Mouse (Mus musculus) mesoderm, embryonic 11.5 days (tissue): ENCODE measurements around the gene Fan1.
A peak's percentile ranks its signal among the peaks of the same experiment; 100 is the strongest.

Source experiments
- DNase-seq: peaks from one replicate; pipeline ENCODE4 v3.0.0-alpha.2; 2012; ENCODE audit warnings: low read depth, low spot score

Gene Fan1

DNA sequence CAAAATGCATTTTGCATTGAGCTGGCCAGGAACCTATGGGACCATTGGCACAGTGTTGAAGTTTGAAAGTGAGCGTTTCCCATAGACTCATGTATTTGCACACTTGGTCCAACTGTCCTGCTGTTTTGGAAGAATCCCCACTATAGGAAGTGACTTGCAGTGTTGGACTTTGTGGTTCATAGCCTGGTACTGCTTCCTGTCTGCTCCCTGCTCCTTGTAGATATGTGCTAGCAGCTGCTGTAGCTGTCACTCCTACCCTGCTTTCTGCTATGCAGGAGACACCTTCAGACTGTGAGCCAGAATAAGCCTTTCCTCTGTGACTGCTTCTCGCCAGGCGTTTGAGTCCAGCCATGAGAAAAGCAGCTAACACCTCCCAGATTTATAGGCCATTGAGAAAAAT lies 42.6 kb downstream of the Fan1 start:
- no peak for DNase-seq

DNA sequence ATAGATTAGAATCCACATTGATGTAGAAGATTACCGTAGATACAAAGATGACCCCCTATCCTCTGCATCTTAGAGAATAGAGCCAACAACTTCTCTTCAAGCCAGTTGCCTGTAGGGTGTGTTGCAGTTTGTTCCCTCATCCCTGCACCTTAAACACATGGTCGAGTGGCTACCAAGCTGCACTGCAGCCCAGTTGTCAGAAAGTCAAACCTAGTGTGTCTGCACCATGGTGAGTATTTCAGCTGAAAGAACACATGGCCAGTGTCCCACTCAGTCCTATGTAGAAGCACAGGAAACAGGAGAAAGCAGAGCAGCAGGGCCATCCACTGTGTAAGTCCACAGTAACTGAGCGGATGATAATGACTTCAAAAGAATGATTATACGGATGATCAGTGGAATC lies 46.4 kb downstream of the Fan1 start:
- no peak for DNase-seq

DNA sequence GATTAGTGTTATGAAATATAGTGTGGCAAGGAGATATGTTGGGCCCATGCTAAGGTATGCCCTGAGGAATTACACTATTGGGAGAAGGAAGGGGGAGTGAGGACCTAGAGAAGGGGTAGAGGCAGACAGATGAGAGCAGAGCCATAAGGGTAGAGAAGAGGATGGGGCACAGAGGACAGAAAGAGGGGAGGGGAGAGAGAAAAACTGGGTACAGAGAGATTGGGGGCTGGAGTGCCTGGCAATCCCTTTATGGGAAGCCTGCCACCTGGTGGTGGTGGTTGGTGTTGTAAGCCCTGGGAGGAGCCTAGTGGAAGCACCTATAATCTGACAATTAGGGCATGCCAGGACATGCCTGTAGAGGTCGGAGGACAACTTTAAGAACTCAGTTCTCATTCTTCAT lies 47.0 kb downstream of the Fan1 start:
- DNase-seq, result peak; percentile 75

GRCm38 (mm10) chr7:64321658-64322057 lies 52.2 kb downstream of the Fan1 start:
- no peak for DNase-seq

GRCm38 (mm10) chr7:64321125-64321524 lies 52.8 kb downstream of the Fan1 start:
- no peak for DNase-seq

GRCm38 (mm10) chr7:64312811-64313210 lies 61.1 kb downstream of the Fan1 start:
- DNase-seq, result no peak

DNA sequence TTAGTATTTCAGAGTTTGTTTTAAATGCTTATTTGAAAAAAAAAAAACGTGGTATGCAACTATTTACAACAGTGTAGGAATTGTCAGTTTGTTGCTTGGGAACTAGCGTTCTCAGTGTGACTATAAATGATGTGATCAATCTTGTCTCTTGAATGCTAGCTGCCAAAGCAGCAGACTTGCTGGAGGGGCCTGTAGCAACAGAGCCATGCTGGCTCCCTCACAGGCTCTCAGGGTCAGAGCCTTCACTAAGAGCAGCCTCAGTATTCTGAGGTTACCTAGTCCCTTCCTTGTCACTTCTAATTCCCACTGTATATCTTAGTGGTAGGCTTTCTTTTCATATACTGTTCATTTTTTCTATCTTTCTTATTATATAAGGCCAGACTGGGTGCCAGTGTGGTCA lies 63.1 kb downstream of the Fan1 start:
- DNase-seq, result peak; percentile 16

GRCm38 (mm10) chr7:64310241-64310640 lies 63.7 kb downstream of the Fan1 start:
- no peak for DNase-seq
